In genomic region chr10:60696975-60697374, GRCm38 (mm10) we compare ENCODE assay signal across 8 mouse cellular contexts. TPM values are rescaled to one million over a fixed set of nuclear protein-coding genes. Genes with fewer than 3 reads are reported as not detected.
DNase-seq lines count a peak whose midpoint lies in the region; ATAC-seq lines count a peak whose summit lies in the region.

No protein-coding gene starts in this region.

- no peak for ATAC-seq in liver, embryonic 13.5 days (ENCODE audit: low read depth)

- no peak overlapping the region for H3K4me3 ChIP-seq in liver, embryonic 13.5 days (replicated peaks)

- peaks cover 9% of the 10 kb centered on the region; the same call in 1 of the 2 replicates for H3K27me3 ChIP-seq in liver, embryonic 13.5 days

- H3K4me2 ChIP-seq in liver, embryonic 13.5 days = no peak overlapping the region

- 5% methylated on average over 5 of the region's 5 CpGs for WGBS in liver, embryonic 13.5 days (ENCODE audit: insufficient replicate concordance)

- H3K4me1 ChIP-seq in liver, embryonic 13.5 days (replicated peaks) = no peaks in the 10 kb centered on the region

- no peak overlapping the region for H3K27ac ChIP-seq in liver, embryonic 13.5 days

- H3K36me3 ChIP-seq in liver, embryonic 13.5 days = no peaks in the 10 kb centered on the region

- no peak overlapping the region for H3K9ac ChIP-seq in liver, embryonic 13.5 days

- H3K9me3 ChIP-seq in liver, embryonic 13.5 days (replicated peaks) = no peaks in the 10 kb centered on the region

- peak; percentile 60 for DNase-seq in 416B (ENCODE audit: low read depth)
- DNase-seq in Muller cell, postnatal 12 days (ENCODE audit: inconsistent ontology term) = peak; percentile 67
- peak; percentile 48 for DNase-seq in cerebellum, adult 9-10 months
- peak; percentile 59 to 60 for DNase-seq in frontal cortex, postnatal 25 days (ENCODE audit: low spot score in 2 of 2)
- DNase-seq in kidney, adult 9 months = peak; percentile 71
- peak; percentile 22 for DNase-seq in liver, embryonic 13.5 days
- peak; percentile 25 for DNase-seq in retina, adult 2 months (ENCODE audit: low read depth, low spot score)
- peak; percentile 87 for DNase-seq in thymus, postnatal 14 days

RNA-seq across cellular contexts. Expression of gene Cdh23, which starts 0.7 kb away (rescaled TPM):
- 0.06 and 0.16 TPM in 2 replicates for polyA plus RNA-seq in liver, embryonic 13.5 days (2015; fragmentation: Nextera tagmentation; extraction: Ambion mirVana)

RNA-seq across cellular contexts. Expression of gene Slc29a3, which starts 55.6 kb away (rescaled TPM):
- 3.3 and 4.3 TPM in 2 replicates for polyA plus RNA-seq in liver, embryonic 13.5 days (2015; fragmentation: Nextera tagmentation; extraction: Ambion mirVana)

Comparison
In these comparisons a context has a peak if more than half of its experiments do, and no peak if none do; other contexts are left out.
1. DNase-seq: peak in every context shown above with its lines; median percentile 87 in thymus, postnatal 14 days; 71 in kidney, adult 9 months; 67 in Muller cell, postnatal 12 days; 60 in 416B; 60 in frontal cortex, postnatal 25 days; 48 in cerebellum, adult 9-10 months; 25 in retina, adult 2 months; 22 in liver, embryonic 13.5 days.